Mouse (Mus musculus) forebrain, embryonic 14.5 days (tissue): Measurements from ENCODE around the gene Glp2r. TPM values are rescaled to one million over a fixed set of nuclear protein-coding genes. Genes with fewer than 3 reads are reported as not detected.

Experiments
- ATAC-seq: fragments of 200-750 bp; cut with Nextera tagmentation; 2 replicates; pipeline ENCODE4 v1.8.0; 2017; ENCODE audit warnings: mild to moderate bottlenecking, moderate library complexity
- DNase-seq: peaks from one replicate; pipeline ENCODE4 v3.0.0-alpha.2; 2015; ENCODE audit warnings: low spot score
- H3K27ac ChIP-seq: fragments of 300-500 bp; sonication (generic); 2 replicates; pipeline ENCODE4 v1.5.1; 2014; ENCODE audit warnings: low read depth, mild to moderate bottlenecking, control low read depth, low read length, moderate library complexity
- H3K27me3 ChIP-seq: fragments of 300-500 bp; sonication (generic); replicated peaks from 2 replicates; pipeline ENCODE4 v1.6.1; 2014; ENCODE audit warnings: low read length, control low read depth, mixed read lengths; ENCODE audit not compliant: control insufficient read depth, insufficient read depth
- H3K36me3 ChIP-seq: fragments of 300-500 bp; sonication (generic); 2 replicates; pipeline ENCODE4 v1.6.1; 2014; ENCODE audit warnings: low read length, control low read depth; ENCODE audit not compliant: control insufficient read depth, insufficient read depth
- H3K4me1 ChIP-seq: fragments of 300-500 bp; sonication (generic); 2 replicates; pipeline ENCODE4 v1.6.1; 2014; ENCODE audit warnings: antibody characterized with exemption, low read length, control low read depth; ENCODE audit not compliant: control insufficient read depth, insufficient read depth
- H3K4me2 ChIP-seq: fragments of 300-500 bp; sonication (generic); 2 replicates; pipeline ENCODE4 v1.6.1; 2014; ENCODE audit warnings: mild to moderate bottlenecking, control low read depth, low read length
- H3K4me3 ChIP-seq: fragments of 300-500 bp; sonication (generic); 2 replicates; pipeline ENCODE4 v1.5.1; 2014; ENCODE audit warnings: low read depth, low read length, control low read depth
- H3K9ac ChIP-seq: fragments of 300-500 bp; sonication (generic); 2 replicates; pipeline ENCODE4 v1.6.1; 2014; ENCODE audit warnings: mild to moderate bottlenecking, low read length, control low read depth, moderate library complexity
- H3K9me3 ChIP-seq: fragments of 300-500 bp; sonication (generic); replicated peaks from 2 replicates; pipeline ENCODE4 v1.6.1; 2016; ENCODE audit warnings: low read length, control low read depth, mixed read lengths; ENCODE audit not compliant: control insufficient read depth
- WGBS: fragments of 180-500 bp; shearing (Covaris S2); extraction: QIAGEN DNeasy Blood & Tissue Kit; methylation state at CpG from one replicate; pipeline ENCODE4 v1.1.7; 2014; 5-methylcytosine and 5-hydroxymethylcytosine counted together
- polyA plus RNA-seq: library from polyadenylated mRNA; unstranded; fragments of >200 nt; fragmentation: Nextera tagmentation; extraction: Ambion mirVana; gene quantifications from 2 replicates; pipeline ENCODE4 v1.2.1, GENCODE M21; 2014

The Glp2r gene
- polyA plus RNA-seq, 1 experiment from 2014 or later, result 0.05 TPM

DNA sequence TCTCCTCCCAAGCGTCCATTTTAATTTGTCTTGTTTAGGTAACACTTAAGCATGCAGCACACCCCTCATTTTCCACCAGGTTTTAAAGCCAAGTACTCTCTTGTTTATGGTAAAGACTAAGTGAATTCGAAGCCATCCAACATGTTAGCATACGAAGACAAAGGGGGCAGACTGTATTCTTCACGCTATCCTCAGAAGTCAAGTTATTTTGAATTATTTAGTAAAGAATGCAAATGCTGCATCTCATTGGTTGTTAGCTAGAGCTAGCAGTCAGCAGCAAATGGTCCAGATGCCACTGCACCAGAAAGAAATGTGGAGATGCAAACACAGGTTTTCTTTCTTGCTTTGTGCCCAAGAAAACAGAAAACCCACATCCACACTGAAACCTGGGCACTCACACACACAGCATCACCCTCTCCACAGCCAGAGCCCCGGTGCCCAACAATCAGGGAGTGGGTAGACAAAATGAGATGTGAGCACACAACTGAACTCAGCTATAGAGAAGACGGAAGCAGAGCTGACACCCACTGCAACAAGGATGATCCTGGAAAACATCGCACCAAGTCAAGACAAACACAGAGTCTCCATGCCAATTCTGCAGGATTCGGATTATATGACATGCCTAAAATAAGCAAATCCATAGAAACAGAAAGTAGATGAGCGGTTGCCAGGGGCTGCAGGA lies 158.7 kb downstream of the Glp2r start:
- H3K4me1 ChIP-seq, result 0 out of 2 replicates have a peak, but pooled peaks cover 3% of the 10 kb centered on the region
- no peak overlapping the region for H3K4me2 ChIP-seq
- no peaks in the 10 kb centered on the region for H3K36me3 ChIP-seq
- H3K4me3 ChIP-seq, result no peak overlapping the region
- WGBS, result 67% methylated on average over 9 of the region's 9 CpGs
- no peaks in the 10 kb centered on the region for H3K9me3 ChIP-seq
- H3K9ac ChIP-seq, result no peak overlapping the region
- peak overlapping the region; percentile 30; the same call in 1 of the 2 replicates for H3K27ac ChIP-seq
- ATAC-seq (peak; percentile 15; the same call in 1 of the 2 replicates), DNase-seq (no peak)
- H3K27me3 ChIP-seq, result no peaks in the 10 kb centered on the region

Other genes starting within 250 kb of the Glp2r start
- gene Rcvrn, start 75.8 kb downstream of the Glp2r start, polyA plus RNA-seq, result not detected in 2 replicates
- gene Gsg1l2, start 3.5 kb upstream of the Glp2r start, polyA plus RNA-seq, result not detected in 2 replicates
- gene Dhrs7c, start 27.0 kb upstream of the Glp2r start, polyA plus RNA-seq, result not detected in 2 replicates
- gene Usp43, start 151.0 kb upstream of the Glp2r start, polyA plus RNA-seq, result 0.61 and 1.1 TPM in 2 replicates
- 2.3 and 3.2 TPM in 2 replicates for gene Cfap52, start 194.5 kb upstream of the Glp2r start, polyA plus RNA-seq
- 73.6 and 74.1 TPM in 2 replicates for gene Stx8, start 195.0 kb upstream of the Glp2r start, polyA plus RNA-seq